Mouse (Mus musculus): ENCODE results near the gene Olfr1459.

Olfr1459 gene

DNA sequence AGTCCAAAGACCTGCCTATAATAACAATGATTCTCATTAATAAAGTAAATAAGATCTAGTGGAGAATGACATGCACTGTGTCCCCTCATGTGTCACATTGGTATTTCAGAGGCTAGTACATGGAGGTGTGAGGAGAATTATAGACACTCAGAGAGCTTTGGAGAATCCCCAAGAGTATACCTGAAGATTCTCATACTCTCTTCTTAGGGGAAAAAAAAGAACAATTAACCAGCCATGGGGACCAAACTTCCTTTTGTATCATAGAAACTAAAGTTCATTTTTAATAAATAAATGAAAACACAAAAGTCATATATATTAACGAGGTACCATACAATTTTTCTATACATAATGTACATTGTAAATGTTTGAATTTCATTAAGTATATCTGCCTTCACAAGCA, at the start of gene Olfr1459:
Gene Olfr1459 (minus strand): TSS at position 101 of the 400 bp plus-strand sequence.
- DNase-seq: no peak

DNA sequence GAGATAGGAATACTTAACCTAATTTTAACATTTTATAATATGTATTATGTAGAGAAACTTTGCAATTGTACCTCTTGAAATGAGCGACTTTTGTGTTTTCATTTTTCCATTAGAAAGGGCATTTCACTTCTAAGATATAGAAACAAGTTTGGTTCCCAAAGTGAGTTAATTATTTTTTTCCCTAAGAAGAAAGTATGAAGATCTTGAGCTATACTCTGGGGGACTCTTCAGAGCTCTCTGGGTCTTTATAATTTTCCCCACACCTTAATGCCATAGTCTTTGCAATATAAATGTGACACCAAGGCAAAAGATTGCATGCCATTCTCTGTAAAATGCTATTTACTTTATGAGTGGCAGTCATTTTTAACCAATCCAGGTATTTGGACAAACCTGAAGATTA, 36.1 kb upstream of the Olfr1459 start, which contains the start of gene Olfr1462:
Gene Olfr1462 (plus strand): TSS at position 301 of the 400 bp plus-strand sequence.
- DNase-seq: no peak

DNA sequence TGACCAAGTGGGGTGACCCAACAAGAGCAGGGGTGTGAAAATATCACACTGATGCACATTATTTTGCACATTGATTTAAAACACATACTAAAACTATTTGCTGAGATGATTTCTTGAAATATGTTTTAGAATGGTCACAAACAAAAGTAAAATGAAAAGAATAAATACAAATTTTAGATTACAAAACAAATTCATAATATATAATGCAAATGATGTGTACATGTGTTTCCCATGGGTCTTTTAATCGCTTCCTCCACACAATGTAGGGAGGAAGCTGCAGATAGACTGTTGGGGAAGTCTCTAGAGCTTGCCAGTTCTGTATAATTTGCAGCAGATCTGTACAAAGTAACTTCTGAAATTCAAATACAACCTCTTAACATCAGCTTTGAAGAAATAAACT, 13.4 kb upstream of the Olfr1459 start, which contains the start of gene Olfr1461:
Gene Olfr1461 (plus strand): TSS at position 301 of the 400 bp plus-strand sequence.
- DNase-seq: no peak

DNA sequence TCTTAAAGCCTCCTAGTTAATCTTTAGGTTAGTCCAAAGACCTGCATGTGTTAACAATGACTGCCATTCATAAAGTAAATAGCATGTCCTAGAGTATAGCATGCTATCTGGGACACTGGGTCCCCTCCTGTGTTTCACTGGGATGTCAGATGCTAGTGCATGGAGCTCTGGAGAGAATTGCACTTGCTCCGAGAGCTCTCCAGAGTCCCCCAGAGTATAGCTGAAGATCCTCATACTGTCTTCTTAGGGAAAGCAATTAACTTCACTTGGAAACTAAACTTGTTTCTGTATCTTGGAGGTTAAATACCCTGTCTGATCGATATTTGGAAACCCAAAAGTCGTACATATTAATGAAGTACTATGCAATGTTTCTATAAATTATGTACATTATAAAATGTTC, 42.7 kb downstream of the Olfr1459 start, which contains the start of gene Olfr1458:
Gene Olfr1458 (minus strand): TSS at position 101 of the 400 bp plus-strand sequence.
- DNase-seq: no peak

DNA sequence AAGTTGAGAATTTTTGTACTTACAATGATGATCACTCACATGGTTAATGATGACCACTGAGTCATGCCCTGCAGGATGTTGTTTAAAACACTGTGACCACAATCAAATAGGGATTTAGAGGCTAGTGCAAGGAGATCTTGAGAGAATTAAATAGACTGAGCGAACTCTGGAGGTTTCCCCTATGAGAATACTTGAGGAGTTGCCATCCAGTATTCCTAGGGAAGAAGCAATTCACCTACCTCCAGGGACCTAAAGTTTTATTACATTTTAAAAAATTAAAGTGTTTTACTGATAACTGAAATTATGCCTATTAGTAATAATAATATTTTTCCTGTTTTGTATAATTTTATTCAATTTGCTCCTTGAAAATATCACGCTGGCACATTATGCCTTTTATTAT, 51.6 kb downstream of the Olfr1459 start, which contains the start of gene Olfr1457:
Gene Olfr1457 (minus strand): TSS at position 101 of the 400 bp plus-strand sequence.
- DNase-seq: no peak

DNA sequence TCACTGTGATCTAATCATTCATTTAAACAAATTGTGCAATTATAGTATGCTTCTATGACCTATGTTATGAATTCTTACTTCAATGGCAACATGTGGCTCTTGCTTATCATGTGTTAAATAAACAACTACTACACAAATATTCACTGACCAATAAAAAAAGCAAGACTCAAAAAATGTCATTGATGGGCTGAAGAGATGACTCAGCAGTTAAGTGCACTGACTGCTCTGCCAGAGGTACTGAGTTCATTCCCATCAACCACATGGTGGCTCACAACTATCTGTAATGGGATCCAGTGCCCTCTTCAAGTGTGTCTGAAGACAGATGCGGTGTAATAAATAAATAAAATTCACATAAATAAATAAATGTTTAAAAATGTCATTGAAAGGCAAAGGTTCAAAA, 55.4 kb downstream of the Olfr1459 start:
- DNase-seq: no peak
